Mouse (Mus musculus) heart, adult 2 months (tissue): ENCODE results near the gene Gatb. TPM values are rescaled to one million over a fixed set of nuclear protein-coding genes. Genes with fewer than 3 reads are reported as not detected.
A peak's percentile ranks its signal among the peaks of the same experiment; 100 is the strongest.

Experiments
- DNase-seq, 2 experiments: peaks; one replicate each; pipeline ENCODE4 v3.0.0; 2021
- H3K27ac ChIP-seq: fragments of 200-600 bp; 2 replicates; pipeline ENCODE4 v1.8.1; 2022
- H3K27me3 ChIP-seq: fragments of 200-500 bp; 2 replicates; pipeline ENCODE4 v1.6.1; 2012; ENCODE audit warnings: mild to moderate bottlenecking, low read length, inconsistent platforms, mixed read lengths; ENCODE audit not compliant: control insufficient read depth, insufficient read depth
- H3K36me3 ChIP-seq: fragments of 200-500 bp; 2 replicates; pipeline ENCODE4 v1.6.1; 2012; ENCODE audit warnings: low read length, inconsistent platforms; ENCODE audit not compliant: control insufficient read depth, insufficient read depth
- H3K4me1 ChIP-seq: fragments of 200-500 bp; 2 replicates; pipeline ENCODE4 v1.6.1; 2011; ENCODE audit warnings: low read length; ENCODE audit not compliant: control insufficient read depth, insufficient read depth
- H3K4me3 ChIP-seq: fragments of 200-600 bp; 2 replicates; pipeline ENCODE4 v1.8.1; 2022
- H3K79me2 ChIP-seq: fragments of 200-500 bp; replicated peaks from 2 replicates; pipeline ENCODE4 v1.6.1; 2012; ENCODE audit warnings: mild to moderate bottlenecking, inconsistent platforms, low read length, moderate library complexity, mixed read lengths; ENCODE audit not compliant: control insufficient read depth, insufficient read depth
- H3K9ac ChIP-seq: fragments of 200-500 bp; 2 replicates; pipeline ENCODE4 v1.6.1; 2012; ENCODE audit warnings: low read depth, mild to moderate bottlenecking, control low read depth, inconsistent platforms, low read length, mixed read lengths
- CTCF ChIP-seq: fragments of 200-600 bp; IDR thresholded peaks from 2 replicates; pipeline ENCODE4 v1.8.1; 2022; ENCODE audit warnings: antibody characterized with exemption, mild to moderate bottlenecking, moderate library complexity
- EP300 ChIP-seq: fragments of 200-500 bp; IDR thresholded peaks from 2 replicates; pipeline ENCODE4 v1.6.1; 2011; ENCODE audit warnings: low read depth, low read length, control low read depth; ENCODE audit not compliant: insufficient read depth
- POLR2A ChIP-seq: fragments of 200-500 bp; IDR thresholded peaks from 2 replicates; pipeline ENCODE4 v1.6.1; 2011; ENCODE audit warnings: mild to moderate bottlenecking, low read depth, low read length, control low read depth; ENCODE audit not compliant: insufficient read depth
- WGBS: fragments of 180-500 bp; shearing (Covaris S2); methylation state at CpG from one replicate; pipeline ENCODE4 v1.1.7; 2018; 5-methylcytosine and 5-hydroxymethylcytosine counted together
- intact Hi-C: fragments of 180-260 bp; cut with DNase I; formaldehyde crosslinking; loops from one replicate; pipeline ENCODE4 v1.15.1; 2025
- polyA plus RNA-seq: library from polyadenylated mRNA; depleted of rRNA; stranded (reverse); fragments of >200 nt; gene quantifications from 2 replicates; pipeline ENCODE4 v1.2.3, GENCODE M21; 2012
- total RNA-seq, 2 experiments: library from RNA; stranded (reverse); gene quantifications; 2 replicates each; pipeline ENCODE4 v1.2.3; 2021

Gatb gene
- total and polyA plus RNA-seq, 3 experiments = 22.0 to 49.7 (median 45.6) TPM

DNA sequence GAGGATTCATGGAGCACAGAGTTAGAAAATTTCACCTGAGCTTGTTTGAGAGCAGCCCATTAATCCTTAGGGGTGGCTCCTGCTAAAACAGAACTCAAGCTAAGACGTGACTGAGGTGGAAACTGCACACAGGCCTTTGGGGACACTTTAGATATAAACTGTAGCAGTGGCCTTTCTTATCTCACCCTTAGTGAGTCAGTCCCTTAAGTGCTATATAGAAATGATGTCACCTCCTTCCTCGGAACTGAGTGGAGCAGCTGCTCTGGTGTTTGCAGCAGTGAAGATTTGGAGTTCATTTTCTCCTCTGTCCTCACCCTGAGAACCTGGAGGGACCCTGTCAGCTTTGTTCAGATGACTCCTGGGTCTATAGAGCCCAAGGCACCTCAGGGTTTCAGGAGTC lies 14.8 kb downstream of the Gatb start:
- 23% methylated on average over 2 of the region's 2 CpGs for WGBS
- TF ChIP-seq EP300 = no peak
- TF ChIP-seq POLR2A = no peak
- no peak for TF ChIP-seq CTCF
- H3K79me2 ChIP-seq = no peaks in the 10 kb centered on the region; the same call in 1 of the 2 replicates
- H3K27me3 ChIP-seq = no peaks in the 10 kb centered on the region
- H3K9ac ChIP-seq = no peak overlapping the region
- H3K4me3 ChIP-seq = no peak overlapping the region
- H3K27ac ChIP-seq = no peak overlapping the region
- intact Hi-C loops = no loop called here
- H3K36me3 ChIP-seq = no peaks in the 10 kb centered on the region; the same call in 1 of the 2 replicates
- DNase-seq = no peak
- H3K4me1 ChIP-seq = peaks cover 8% of the 10 kb centered on the region

- DNase-seq = peak in 1 of 2 experiments; percentile 13
- no peaks in the 10 kb centered on the region; the same call in 1 of the 2 replicates for H3K36me3 ChIP-seq
- H3K79me2 ChIP-seq = no peaks in the 10 kb centered on the region; the same call in 1 of the 2 replicates
- no peak overlapping the region for H3K4me3 ChIP-seq
- H3K27me3 ChIP-seq = no peaks in the 10 kb centered on the region
- no peak overlapping the region for H3K9ac ChIP-seq
- TF ChIP-seq EP300 = 0 out of 2 replicates have a peak, but pooled peaks have one; percentile 49
- no peak for TF ChIP-seq POLR2A
- 61% methylated on average over 3 of the region's 3 CpGs for WGBS
- intact Hi-C loops = no loop called here
- peaks cover 8% of the 10 kb centered on the region for H3K4me1 ChIP-seq
- H3K27ac ChIP-seq = peak overlapping the region; percentile 51
Measured at GRCm38 (mm10) chr3:85590090-85590754, 16.3 kb downstream of the Gatb start.

DNA sequence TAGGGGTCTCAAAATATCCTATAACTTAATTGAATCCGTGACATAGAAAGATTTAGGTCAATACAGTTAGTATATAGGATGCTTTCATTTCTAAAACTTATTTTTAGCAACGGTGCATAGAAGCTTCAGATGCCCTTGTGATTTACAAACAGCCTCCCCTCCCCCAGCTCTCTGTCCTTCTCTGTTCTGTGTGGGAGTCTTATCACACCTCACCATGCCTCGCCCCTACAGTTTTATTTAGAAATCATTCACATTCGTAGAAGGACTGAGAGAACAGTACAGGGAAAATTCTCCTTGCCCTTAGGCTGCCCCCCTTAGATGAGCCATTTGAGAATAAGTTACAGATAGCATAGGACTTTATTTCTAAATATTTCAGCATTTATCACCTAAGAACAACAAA lies 18.1 kb downstream of the Gatb start:
- H3K27ac ChIP-seq = peak overlapping the region; percentile 27; the same call in 1 of the 2 replicates
- intact Hi-C loops = no loop called here
- WGBS = 37% methylated on average over 4 of the region's 4 CpGs

GRCm38 (mm10) chr3:85592640-85593252 lies 18.8 kb downstream of the Gatb start:
- no peak overlapping the region for H3K9ac ChIP-seq
- no peak overlapping the region for H3K4me3 ChIP-seq
- H3K79me2 ChIP-seq = no peaks in the 10 kb centered on the region; the same call in 1 of the 2 replicates
- no peaks in the 10 kb centered on the region; the same call in 1 of the 2 replicates for H3K36me3 ChIP-seq
- intact Hi-C loops = no loop called here
- WGBS = 76% methylated on average over 5 of the region's 5 CpGs
- peaks cover 8% of the 10 kb centered on the region for H3K4me1 ChIP-seq
- no peaks in the 10 kb centered on the region for H3K27me3 ChIP-seq
- TF ChIP-seq EP300 (no peak), POLR2A (no peak), CTCF (no peak)
- peak overlapping the region; percentile 18; the same call in 1 of the 2 replicates for H3K27ac ChIP-seq
- no peak for DNase-seq

More for the DNA sequence above, 18.1 kb downstream of the Gatb start:
- TF ChIP-seq EP300 (no peak), CTCF (no peak)
- Histone ChIP-seq H3K27me3 (no peaks in the 10 kb centered on the region), H3K4me1 (peaks cover 8% of the 10 kb centered on the region), H3K4me3 (no peak overlapping the region), H3K9ac (no peak overlapping the region), H3K36me3 (no peaks in the 10 kb centered on the region; the same call in 1 of the 2 replicates), H3K79me2 (no peaks in the 10 kb centered on the region; the same call in 1 of the 2 replicates)
- no peak for DNase-seq

DNA sequence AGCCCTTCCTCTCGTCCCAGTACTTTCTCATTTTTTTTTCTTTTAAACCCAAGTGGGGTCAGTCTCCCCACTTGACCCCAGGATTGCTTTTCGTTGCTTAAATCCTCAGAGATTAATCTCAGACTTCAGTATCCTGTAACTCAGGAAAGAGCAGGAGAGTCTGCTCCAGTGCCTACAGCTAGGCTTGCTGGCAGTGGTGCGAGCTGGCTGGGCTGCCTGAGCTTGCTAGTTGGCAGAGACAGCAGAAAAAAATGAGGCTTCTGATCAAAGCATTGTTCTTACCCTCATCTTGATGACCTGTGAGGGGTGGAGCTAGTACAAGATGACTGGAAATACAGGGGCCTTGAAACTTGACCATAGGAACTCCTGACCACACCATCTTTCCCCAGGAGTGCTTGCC lies 20.5 kb downstream of the Gatb start:
- Histone ChIP-seq H3K27ac (no peak overlapping the region), H3K36me3 (no peaks in the 10 kb centered on the region; the same call in 1 of the 2 replicates), H3K9ac (no peak overlapping the region), H3K4me1 (peaks cover 8% of the 10 kb centered on the region), H3K79me2 (no peaks in the 10 kb centered on the region; the same call in 1 of the 2 replicates), H3K4me3 (no peak overlapping the region), H3K27me3 (no peaks in the 10 kb centered on the region)
- no peak for DNase-seq
- intact Hi-C loops = no loop called here
- TF ChIP-seq POLR2A (no peak), EP300 (no peak), CTCF (no peak)
- 59% methylated on average over 3 of the region's 3 CpGs for WGBS

- Histone ChIP-seq H3K79me2 (no peaks in the 10 kb centered on the region), H3K9ac (no peak overlapping the region), H3K4me3 (no peak overlapping the region), H3K4me1 (no peaks in the 10 kb centered on the region; the same call in 1 of the 2 replicates), H3K27me3 (no peaks in the 10 kb centered on the region), H3K36me3 (no peaks in the 10 kb centered on the region), H3K27ac (no peak overlapping the region)
- DNase-seq = no peak
- 85% methylated on average over 3 of the region's 3 CpGs for WGBS
- intact Hi-C loops = no loop called here
- TF ChIP-seq POLR2A (no peak), EP300 (no peak), CTCF (no peak)
Measured at GRCm38 (mm10) chr3:85599526-85599925, 25.6 kb downstream of the Gatb start.
